In the genomic region with DNA sequence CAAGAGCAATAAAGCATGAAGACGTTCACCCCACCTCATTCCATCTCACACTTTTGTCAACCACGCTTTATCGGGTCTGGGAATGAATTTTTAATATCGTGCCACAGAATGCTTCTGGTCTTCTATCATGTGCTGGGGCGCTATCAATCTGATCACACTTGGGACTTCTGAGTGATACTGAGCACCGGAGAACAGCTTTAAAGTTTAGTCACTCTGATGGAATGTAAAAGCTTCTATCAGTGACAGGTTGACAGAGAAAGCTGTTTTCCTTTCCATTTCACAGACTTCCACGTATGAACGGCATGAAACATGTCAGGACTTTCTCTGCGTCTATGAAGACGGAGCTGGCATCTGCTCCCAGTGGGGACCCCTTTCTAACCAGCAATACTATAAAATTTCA, we compare ENCODE assay signal across 25 mouse cellular contexts.
DNase-seq lines count a peak whose midpoint lies in the region; ATAC-seq and TF ChIP-seq lines count a peak whose summit lies in the region.
"Had no signal": no experiment of that assay in that cellular context is flagged by ENCODE, and none has a peak within 500 bp of the region (broad histone marks: within the 10 kb centered on the region; RNA-seq: fewer than 3 reads in every experiment).

No protein-coding gene starts in this region.

- no peaks in the 10 kb centered on the region for H3K27me3 ChIP-seq in embryonic facial prominence, embryonic 14.5 days (replicated peaks; ENCODE audit: control insufficient read depth, insufficient read depth, low read length)
- no peaks in the 10 kb centered on the region for H3K27me3 ChIP-seq in embryonic facial prominence, embryonic 10.5 days (replicated peaks; ENCODE audit: low read depth, poor library complexity, severe bottlenecking)
- H3K27me3 ChIP-seq in heart, embryonic 13.5 days (replicated peaks), result 0 out of 2 replicates have a peak, but pooled peaks cover 4% of the 10 kb centered on the region
- no peaks in the 10 kb centered on the region for H3K27me3 ChIP-seq in lung, embryonic 14.5 days (ENCODE audit: insufficient read depth, low read length)
- H3K27me3 ChIP-seq in neural tube, embryonic 13.5 days, result peaks cover 4% of the 10 kb centered on the region; the same call in 1 of the 2 replicates
- H3K27me3 ChIP-seq: limb, embryonic 12.5 days; midbrain, embryonic 15.5 days had no signal

- H3K9me3 ChIP-seq in embryonic facial prominence, embryonic 14.5 days (ENCODE audit: control insufficient read depth, low read length), result no peaks in the 10 kb centered on the region
- no peaks in the 10 kb centered on the region for H3K9me3 ChIP-seq in embryonic facial prominence, embryonic 10.5 days
- no peaks in the 10 kb centered on the region for H3K9me3 ChIP-seq in heart, embryonic 13.5 days
- H3K9me3 ChIP-seq in lung, embryonic 14.5 days (ENCODE audit: low read depth, low read length), result no peaks in the 10 kb centered on the region
- H3K9me3 ChIP-seq in neural tube, embryonic 13.5 days, result no peaks in the 10 kb centered on the region
- H3K9me3 ChIP-seq: embryonic facial prominence, embryonic 12.5 days; limb, embryonic 12.5 days; midbrain, embryonic 15.5 days had no signal

- H3K4me1 ChIP-seq in embryonic facial prominence, embryonic 14.5 days (ENCODE audit: control insufficient read depth, insufficient read depth, low read length), result peaks cover 25% of the 10 kb centered on the region
- H3K4me1 ChIP-seq in embryonic facial prominence, embryonic 10.5 days, result peaks cover 21% of the 10 kb centered on the region
- H3K4me1 ChIP-seq in heart, embryonic 13.5 days, result peaks cover 34% of the 10 kb centered on the region
- H3K4me1 ChIP-seq in lung, embryonic 14.5 days (ENCODE audit: insufficient read depth), result peaks cover 5% of the 10 kb centered on the region; the same call in 1 of the 2 replicates
- H3K4me1 ChIP-seq in neural tube, embryonic 13.5 days (replicated peaks), result peaks cover 44% of the 10 kb centered on the region

- no peak for DNase-seq in embryonic facial prominence, embryonic 14.5 days (ENCODE audit: low spot score)
- DNase-seq in embryonic facial prominence, embryonic 10.5 days (ENCODE audit: low spot score), result no peak
- DNase-seq in heart, adult 8-10 months (ENCODE audit: low spot score), result no peak
- peak; percentile 75 for DNase-seq in lung, embryonic 14.5 days
- DNase-seq in lung, postnatal 25 days (ENCODE audit: low spot score), result no peak
- DNase-seq in neural tube, embryonic 10.5 days (ENCODE audit: extremely low spot score, low spot score), result no peak
- DNase-seq: adrenal gland, adult 8-10 months; cerebellum, adult 18-20 months; cerebellum, postnatal 14 days; gastrocnemius, adult 2 months; heart, postnatal 4 days; kidney, postnatal 25 days; liver, postnatal 0 days; thymus, adult 18-20 months; thymus, postnatal 36 days had no signal

- no peak for TF ChIP-seq CTCF in lung, embryonic 14.5 days (IDR thresholded peaks at IDR 0.05; ENCODE audit: low read depth)

- no peak for ATAC-seq in embryonic facial prominence, embryonic 14.5 days (ENCODE audit: low read depth)
- no peak for ATAC-seq in heart, embryonic 13.5 days (ENCODE audit: extremely low read depth, insufficient number of reproducible peaks, low FRiP score, low TSS enrichment)
- peak; percentile 39; the same call in 1 of the 2 replicates for ATAC-seq in lung, embryonic 14.5 days (ENCODE audit: insufficient read depth)
- ATAC-seq in neural tube, embryonic 13.5 days (ENCODE audit: low read depth), result no peak
- ATAC-seq: activated CD4-positive, CD25-positive, alpha-beta regulatory T cell, adult 4 months; intestine, postnatal 0 days; liver, postnatal 0 days; midbrain, embryonic 15.5 days had no signal

- H3K4me2 ChIP-seq in embryonic facial prominence, embryonic 14.5 days (ENCODE audit: low read depth, low read length), result no peak overlapping the region
- peak overlapping the region; percentile 6; the same call in 1 of the 2 replicates for H3K4me2 ChIP-seq in heart, embryonic 13.5 days
- peak overlapping the region; percentile 25; the same call in 1 of the 2 replicates for H3K4me2 ChIP-seq in lung, embryonic 14.5 days
- H3K4me2 ChIP-seq in neural tube, embryonic 13.5 days, result no peak overlapping the region
- H3K4me2 ChIP-seq: embryonic facial prominence, embryonic 12.5 days; limb, embryonic 12.5 days; liver, embryonic 11.5 days; midbrain, embryonic 15.5 days had no signal

- no peak overlapping the region for H3K4me3 ChIP-seq in embryonic facial prominence, embryonic 14.5 days (ENCODE audit: low read depth, low read length)
- H3K4me3 ChIP-seq in embryonic facial prominence, embryonic 10.5 days, result no peak overlapping the region
- H3K4me3 ChIP-seq in heart, embryonic 13.5 days, result no peak overlapping the region
- no peak overlapping the region for H3K4me3 ChIP-seq in lung, embryonic 14.5 days (ENCODE audit: low read depth, low read length)
- H3K4me3 ChIP-seq in neural tube, embryonic 13.5 days, result no peak overlapping the region
- H3K4me3 ChIP-seq: embryonic facial prominence, embryonic 12.5 days; erythroblast, embryonic 14.5 days; gastrocnemius, adult 2 months; limb, embryonic 12.5 days; megakaryocyte, embryonic 14.5 days; midbrain, embryonic 15.5 days had no signal

- peak overlapping the region; percentile 31; the same call in 1 of the 2 replicates for H3K27ac ChIP-seq in embryonic facial prominence, embryonic 14.5 days (replicated peaks; ENCODE audit: low read depth, low read length)
- H3K27ac ChIP-seq in embryonic facial prominence, embryonic 10.5 days (replicated peaks), result no peak overlapping the region
- no peak overlapping the region for H3K27ac ChIP-seq in heart, embryonic 13.5 days (replicated peaks)
- H3K27ac ChIP-seq in lung, embryonic 14.5 days (ENCODE audit: low read depth), result no peak overlapping the region
- peak overlapping the region; percentile 61 for H3K27ac ChIP-seq in neural tube, embryonic 13.5 days (replicated peaks)
- H3K27ac ChIP-seq: embryonic facial prominence, embryonic 12.5 days; gastrocnemius, adult 2 months; limb, embryonic 12.5 days; midbrain, embryonic 15.5 days had no signal

- no peak overlapping the region for H3K9ac ChIP-seq in embryonic facial prominence, embryonic 14.5 days (ENCODE audit: low read depth, low read length)
- H3K9ac ChIP-seq in heart, embryonic 13.5 days, result no peak overlapping the region
- no peak overlapping the region for H3K9ac ChIP-seq in lung, embryonic 14.5 days
- H3K9ac ChIP-seq in neural tube, embryonic 13.5 days, result no peak overlapping the region
- H3K9ac ChIP-seq: embryonic facial prominence, embryonic 12.5 days; limb, embryonic 12.5 days; liver, postnatal 0 days; midbrain, embryonic 15.5 days had no signal

- 64% methylated on average over 10 of the region's 10 CpGs for WGBS in embryonic facial prominence, embryonic 14.5 days
- 85% methylated on average over 10 of the region's 10 CpGs for WGBS in embryonic facial prominence, embryonic 10.5 days
- 23% methylated on average over 10 of the region's 10 CpGs for WGBS in heart, embryonic 13.5 days
- WGBS in lung, embryonic 14.5 days, result 24% methylated on average over 10 of the region's 10 CpGs
- WGBS in neural tube, embryonic 13.5 days, result 58% methylated on average over 10 of the region's 10 CpGs

- H3K36me3 ChIP-seq in embryonic facial prominence, embryonic 14.5 days (ENCODE audit: control insufficient read depth, insufficient read depth, low read length), result no peaks in the 10 kb centered on the region
- no peaks in the 10 kb centered on the region for H3K36me3 ChIP-seq in embryonic facial prominence, embryonic 10.5 days (replicated peaks)
- no peaks in the 10 kb centered on the region for H3K36me3 ChIP-seq in heart, embryonic 13.5 days
- no peaks in the 10 kb centered on the region for H3K36me3 ChIP-seq in lung, embryonic 14.5 days (ENCODE audit: insufficient read depth)
- no peaks in the 10 kb centered on the region for H3K36me3 ChIP-seq in neural tube, embryonic 13.5 days
- H3K36me3 ChIP-seq: embryonic facial prominence, embryonic 12.5 days; limb, embryonic 12.5 days; midbrain, embryonic 15.5 days had no signal

Comparison
In these comparisons a context has a peak if more than half of its experiments do, and no peak if none do; other contexts are left out.
1. H3K27ac ChIP-seq: peak in embryonic facial prominence, embryonic 14.5 days (single experiment) and neural tube, embryonic 13.5 days (single experiment); none in embryonic facial prominence, embryonic 10.5 days (single experiment), heart, embryonic 13.5 days (single experiment) and lung, embryonic 14.5 days (single experiment).
2. H3K4me2 ChIP-seq: peak in heart, embryonic 13.5 days (single experiment) and lung, embryonic 14.5 days (single experiment); none in embryonic facial prominence, embryonic 14.5 days (single experiment) and neural tube, embryonic 13.5 days (single experiment).